Mouse (Mus musculus): ENCODE measurements around the gene Ogfod3.

DNA sequence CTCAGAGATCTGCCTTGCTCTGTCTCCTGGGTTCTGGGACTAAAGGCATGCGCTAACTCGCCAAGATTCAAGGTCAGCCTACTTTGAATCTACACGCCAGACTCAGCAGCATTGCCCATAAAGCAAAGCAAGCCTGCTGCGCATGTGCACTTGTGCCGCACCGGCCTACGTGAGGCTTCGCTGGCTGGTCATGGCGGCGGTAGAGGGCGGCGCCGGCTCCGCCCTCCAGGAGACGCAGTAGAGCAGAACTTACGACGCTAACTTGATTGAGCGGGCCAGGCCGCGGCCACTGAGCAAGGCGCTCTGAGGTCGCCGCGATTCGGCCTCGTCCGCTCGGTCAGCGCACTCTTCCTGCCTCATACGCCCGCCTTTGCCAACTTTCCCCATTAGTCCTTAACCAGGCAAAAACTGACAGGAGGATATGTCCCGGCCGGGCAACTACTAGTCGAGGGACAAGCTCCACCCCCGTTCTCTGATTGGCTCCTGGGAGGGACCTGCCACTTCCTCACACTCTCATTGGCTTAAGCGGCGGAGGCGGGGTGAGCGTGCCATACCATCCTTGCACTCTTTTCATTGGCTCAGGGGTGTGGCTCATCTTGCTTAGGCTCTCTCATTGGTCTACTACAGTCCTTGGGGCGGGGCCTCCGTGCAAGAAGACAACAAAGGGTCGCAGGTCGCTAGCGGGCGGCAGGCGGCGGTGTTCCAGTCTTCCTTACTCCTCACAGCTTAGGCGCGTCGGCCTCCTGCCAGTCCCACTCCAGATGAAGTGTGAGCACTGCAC, 32.2 kb upstream of the Ogfod3 start, which contains the start of gene Narf:
- TF ChIP-seq POLR2A (IDR thresholded peaks at IDR 0.05; ENCODE audit: extremely low read depth, insufficient read depth, low read length) = peak; percentile 94
- 0 out of 2 replicates have a peak, but pooled peaks have one; percentile 26 for TF ChIP-seq CTCF (IDR thresholded peaks at IDR 0.05; ENCODE audit: extremely low read depth, insufficient read depth, low read length)
